Mouse (Mus musculus) left cerebral cortex, postnatal 36 days (tissue): ENCODE measurements at regions not wholly inside any gene's neighbourhood (a gene's known extent, or its start where the extent isn't known, plus 50 kb on each side); places are given as distances from the start of the nearest gene placed in this dataset.

ENCODE experiments used
- DNase-seq, 2 experiments: peaks; one replicate each; pipeline ENCODE4 v3.0.0; 2021 to 2022; ENCODE audit warnings: low spot score in 2 of 2, mixed read lengths in 1 of 2
- intact Hi-C: fragments of 180-260 bp; cut with DNase I; formaldehyde crosslinking; loops from one replicate; pipeline ENCODE4 v1.15.1; 2025

GRCm38 (mm10) chr17:88248625-88249024 lies 183.5 kb upstream of the Fbxo11 start:
- no peak for DNase-seq
- intact Hi-C loops, result no loop called here

GRCm38 (mm10) chr17:88251949-88252521 lies 186.9 kb upstream of the Fbxo11 start:
- peak; percentile 45 to 56 for DNase-seq
- intact Hi-C loops, result loop anchor here (2.0 kb wide), 1 partner anchor 231 kb away; no protein-coding TSS in a partner anchor

- peak; percentile 58 to 72 for DNase-seq
- intact Hi-C loops, result loop anchor here (2.0 to 5.0 kb wide), 6 partner anchors 81 to 386 kb away; partner anchors contain the start of gene Foxn2
Observed at GRCm38 (mm10) chr17:88255744-88256598, 184.5 kb upstream of the Foxn2 start.

GRCm38 (mm10) chr17:88256599-88257544 lies 183.6 kb upstream of the Foxn2 start:
- intact Hi-C loops, result loop anchor here (2.0 to 5.0 kb wide), 6 partner anchors 80 to 385 kb away; partner anchors contain the start of gene Foxn2
- DNase-seq, result peak; percentile 69

- no peak for DNase-seq
- intact Hi-C loops, result loop anchor here (5.0 kb wide), 3 partner anchors 79 to 384 kb away; no protein-coding TSS in a partner anchor
Observed at GRCm38 (mm10) chr17:88258361-88258796, 182.1 kb upstream of the Foxn2 start.

- DNase-seq, result no peak
- intact Hi-C loops, result no loop called here
Observed at GRCm38 (mm10) chr17:88260176-88260575, 180.3 kb upstream of the Foxn2 start.

- intact Hi-C loops, result no loop called here
- DNase-seq, result no peak
Observed at GRCm38 (mm10) chr17:88260826-88261225, 179.7 kb upstream of the Foxn2 start.

GRCm38 (mm10) chr17:88261556-88261955 lies 179.0 kb upstream of the Foxn2 start:
- intact Hi-C loops, result no loop called here
- DNase-seq, result no peak

GRCm38 (mm10) chr17:88262326-88263187 lies 178.0 kb upstream of the Foxn2 start:
- peak; percentile 73 to 77 for DNase-seq
- intact Hi-C loops, result no loop called here

- DNase-seq, result no peak
- intact Hi-C loops, result no loop called here
Observed at GRCm38 (mm10) chr17:88265291-88265690, 175.2 kb upstream of the Foxn2 start.

GRCm38 (mm10) chr17:88268216-88268615 lies 172.3 kb upstream of the Foxn2 start:
- intact Hi-C loops, result no loop called here

GRCm38 (mm10) chr17:88268802-88269201 lies 171.7 kb upstream of the Foxn2 start:
- DNase-seq, result no peak
- intact Hi-C loops, result no loop called here

More at GRCm38 (mm10) chr17:88268216-88268615, 172.3 kb upstream of the Foxn2 start:
- no peak for DNase-seq

- no peak for DNase-seq
- intact Hi-C loops, result no loop called here
Observed at GRCm38 (mm10) chr17:88270896-88271295, 169.6 kb upstream of the Foxn2 start.

- DNase-seq, result no peak
- intact Hi-C loops, result no loop called here
Observed at GRCm38 (mm10) chr17:88272161-88272560, 168.3 kb upstream of the Foxn2 start.

- intact Hi-C loops, result no loop called here
- no peak for DNase-seq
Observed at GRCm38 (mm10) chr17:88273520-88273919, 167.0 kb upstream of the Foxn2 start.

- intact Hi-C loops, result no loop called here
Observed at GRCm38 (mm10) chr17:88274003-88274698, 166.4 kb upstream of the Foxn2 start.

GRCm38 (mm10) chr17:88274720-88275433 lies 165.6 kb upstream of the Foxn2 start:
- DNase-seq, result peak in 1 of 2 experiments; percentile 19
- intact Hi-C loops, result no loop called here

More at GRCm38 (mm10) chr17:88274003-88274698, 166.4 kb upstream of the Foxn2 start:
- DNase-seq, result no peak
